Mouse (Mus musculus) heart, adult 9 months (tissue): Measurements from ENCODE around the gene Gnaq.
"Not testable (repeated sequence)": the region's sequence is repeated elsewhere in the genome, so short reads cannot be mapped to it uniquely, and the experiment has no call there.

Experiments used
- DNase-seq, 2 experiments: peaks; one replicate each; pipeline ENCODE4 v3.0.0; 2022; ENCODE audit warnings: low spot score in 2 of 2

Gnaq gene

DNA sequence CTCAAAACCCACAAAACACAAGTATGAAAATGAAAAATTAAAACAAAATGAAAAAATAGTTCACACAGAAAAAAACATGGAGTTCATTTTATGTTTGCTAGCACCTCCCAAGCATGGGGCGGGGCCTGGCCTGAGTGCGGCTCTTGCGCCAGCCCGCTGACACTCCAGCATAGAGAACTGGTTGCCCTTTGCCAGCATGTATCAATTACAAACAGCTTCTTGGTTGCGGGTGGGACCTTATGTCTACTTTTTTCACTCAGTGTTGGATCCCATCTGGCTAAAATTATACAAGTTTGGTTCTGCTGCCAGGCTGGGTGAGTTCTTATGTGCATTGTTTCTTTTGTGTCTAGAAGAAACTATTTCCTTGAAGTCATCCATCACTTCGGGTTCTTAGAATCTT lies 14.8 kb downstream of the Gnaq start:
- DNase-seq, result no peak

DNA sequence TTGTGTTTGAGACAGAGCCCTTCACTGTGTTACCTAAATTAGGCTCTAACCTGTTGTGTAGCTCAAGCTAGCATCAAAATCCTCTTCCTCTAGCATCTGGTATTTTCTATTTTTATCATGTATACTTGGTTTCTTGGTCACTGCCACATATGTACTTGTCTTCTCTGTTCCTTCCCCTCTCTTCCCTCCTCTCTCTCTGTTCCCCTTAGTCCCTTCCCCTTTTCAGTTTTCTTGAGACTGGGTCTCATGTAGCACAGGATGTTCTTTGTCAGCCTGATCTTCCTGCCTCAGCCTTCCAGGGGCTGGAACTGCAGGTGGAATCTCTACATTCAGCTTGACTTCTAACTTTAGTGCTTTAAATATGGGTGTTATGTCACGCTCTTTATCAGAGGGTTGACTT lies 16.5 kb downstream of the Gnaq start:
- no peak for DNase-seq

DNA sequence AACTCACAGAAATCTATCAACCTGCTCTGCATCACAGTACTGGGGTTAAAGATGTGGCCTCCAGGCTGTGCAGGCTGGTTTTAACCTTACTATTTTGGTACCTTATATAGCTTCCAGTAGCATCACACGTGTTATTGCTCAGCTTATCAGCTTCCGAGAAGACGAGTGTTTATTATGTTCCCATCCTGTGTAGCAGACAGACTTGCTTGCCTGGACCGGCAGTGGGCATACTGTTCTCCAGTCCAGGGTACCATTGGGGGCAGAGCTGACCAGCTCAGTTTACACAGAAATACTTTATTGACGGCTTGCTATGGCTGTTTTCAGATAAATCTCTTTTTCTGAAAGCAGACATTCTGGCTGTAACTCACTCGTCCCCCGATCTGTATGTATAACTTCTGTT lies 17.7 kb downstream of the Gnaq start:
- DNase-seq, result no peak

DNA sequence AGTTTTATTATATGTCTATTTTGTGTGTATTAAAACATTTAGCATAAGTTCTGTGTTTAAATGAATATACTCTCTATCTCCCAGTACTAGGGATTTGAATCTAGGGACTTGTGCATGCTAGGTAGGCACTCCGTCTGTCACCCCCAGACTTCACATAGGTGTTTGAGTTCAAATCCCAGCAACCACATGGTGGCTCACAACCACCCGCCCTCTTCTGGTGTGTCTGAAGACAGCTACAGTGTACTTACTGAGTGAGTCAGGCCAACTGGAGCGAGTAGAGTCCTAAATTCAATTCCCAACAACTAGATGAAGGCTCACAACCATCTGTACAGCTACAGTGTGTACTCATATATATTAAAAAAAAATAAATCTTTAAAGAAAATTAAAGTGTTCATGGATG lies 21.2 kb downstream of the Gnaq start:
- DNase-seq, result no peak

DNA sequence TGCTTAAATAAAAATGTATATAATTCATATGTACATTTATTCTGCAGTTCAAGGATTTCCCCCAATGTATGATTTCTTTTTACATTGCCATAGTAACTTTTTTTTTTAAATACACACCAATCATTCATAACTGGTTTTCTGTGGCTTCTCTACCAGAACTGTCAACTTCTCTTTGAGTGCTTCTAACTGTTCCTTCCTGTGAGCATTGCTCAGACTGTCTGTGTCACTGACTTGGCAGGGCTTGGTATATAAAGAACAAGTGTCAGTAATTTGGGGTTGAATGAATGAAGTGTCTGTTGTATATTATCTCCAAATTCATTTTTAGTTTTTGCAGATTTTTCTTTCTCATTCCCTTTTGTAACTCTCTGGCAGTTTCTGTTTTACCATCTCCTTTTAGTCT lies 21.8 kb downstream of the Gnaq start:
- no peak for DNase-seq

DNA sequence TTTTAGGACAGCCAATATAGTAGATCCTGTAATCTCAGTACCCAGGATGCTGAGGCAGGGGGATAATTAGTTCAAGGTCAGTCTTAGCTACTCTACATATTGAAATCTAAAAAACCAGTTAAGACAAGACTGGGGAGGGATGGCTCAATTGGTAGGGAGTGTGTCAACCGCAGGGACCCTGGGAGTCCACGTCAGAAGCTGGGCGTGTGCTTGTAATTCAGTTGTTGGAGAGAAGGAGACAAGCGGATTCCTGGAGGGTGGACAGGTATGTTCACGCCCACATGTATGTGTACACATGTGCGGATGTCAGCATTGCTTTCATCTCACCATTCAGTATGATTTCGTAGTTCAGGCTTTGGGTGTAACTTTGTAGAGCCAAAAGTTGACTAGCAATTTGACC lies 24.5 kb downstream of the Gnaq start:
- DNase-seq, result no peak

DNA sequence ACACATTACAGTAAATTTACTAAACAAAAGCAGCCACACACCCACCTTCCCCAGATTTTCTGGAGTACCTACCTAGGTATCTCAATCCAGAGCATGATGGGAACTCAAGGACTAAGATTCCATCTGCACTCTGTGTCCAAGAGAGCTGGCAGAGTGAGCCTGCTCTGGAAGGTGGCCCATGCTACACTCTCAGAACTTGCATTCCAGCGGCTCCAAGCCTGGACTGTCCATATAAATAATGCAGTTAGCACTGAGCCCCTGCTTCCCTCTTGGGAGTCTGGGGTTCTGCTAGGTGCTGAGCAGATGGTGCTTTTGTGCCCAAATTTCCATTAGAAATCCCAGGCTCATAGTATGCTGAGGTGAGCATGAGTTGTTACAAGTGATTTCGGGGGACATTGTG lies 28.1 kb downstream of the Gnaq start:
- peak in 1 of 2 experiments; percentile 52 for DNase-seq

DNA sequence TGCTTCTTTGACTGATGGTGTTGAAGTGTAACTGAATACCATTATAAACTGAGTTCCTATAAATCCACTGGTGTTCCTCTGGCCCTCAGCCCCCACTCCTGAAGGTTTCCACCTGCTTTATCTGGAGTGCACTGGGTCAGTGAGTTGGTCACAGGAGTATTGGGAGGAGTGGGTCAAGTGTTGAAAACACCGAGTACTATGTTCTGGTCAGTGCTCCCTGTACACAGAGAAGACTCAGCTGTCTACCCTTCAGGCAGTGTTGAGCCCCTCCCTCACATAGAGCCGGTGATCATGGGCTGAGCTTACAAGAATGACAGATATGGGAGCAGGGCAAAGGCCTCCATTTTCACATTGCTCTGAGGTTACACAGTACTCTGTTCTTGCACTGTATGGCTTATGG lies 28.6 kb downstream of the Gnaq start:
- DNase-seq, result no peak

DNA sequence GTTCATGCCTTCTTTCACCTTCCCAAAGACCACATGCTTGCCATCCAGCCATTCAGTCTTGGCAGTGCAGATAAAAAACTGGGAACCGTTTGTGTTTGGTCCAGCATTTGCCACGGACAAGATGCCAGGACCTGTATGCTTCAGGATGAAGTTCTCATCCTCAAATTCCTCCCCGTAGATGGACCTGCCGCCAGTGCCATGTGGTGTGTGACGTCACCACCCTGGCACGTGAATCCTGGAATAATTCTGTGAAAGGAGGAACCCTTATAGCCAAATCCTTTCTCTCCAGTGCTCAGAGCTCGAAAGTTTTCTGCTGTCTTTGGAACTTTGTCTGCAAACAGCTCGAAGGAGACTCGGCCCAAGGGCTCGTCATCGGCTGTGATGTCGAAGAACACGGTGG lies 31.8 kb downstream of the Gnaq start:
- not testable (repeated sequence) for DNase-seq

DNA sequence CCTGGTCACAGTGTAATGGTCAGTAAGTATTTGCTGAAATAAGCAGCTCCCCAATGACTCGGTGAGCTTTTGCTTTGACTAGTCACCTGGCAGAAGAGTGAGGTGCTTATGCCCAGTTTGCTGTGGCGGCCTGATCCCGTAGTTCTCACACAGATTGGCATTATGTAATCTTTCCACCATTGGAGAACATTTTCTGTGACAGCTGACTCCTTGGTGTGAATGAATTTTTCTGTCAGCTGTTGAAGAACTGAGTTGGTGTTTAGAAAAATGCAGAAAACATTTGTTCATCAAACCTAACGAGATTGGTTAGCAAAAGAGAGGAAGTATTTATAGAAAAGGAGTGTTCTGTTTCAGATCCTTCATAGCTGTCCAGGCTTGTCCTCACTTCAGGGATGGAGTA lies 34.6 kb downstream of the Gnaq start:
- no peak for DNase-seq

DNA sequence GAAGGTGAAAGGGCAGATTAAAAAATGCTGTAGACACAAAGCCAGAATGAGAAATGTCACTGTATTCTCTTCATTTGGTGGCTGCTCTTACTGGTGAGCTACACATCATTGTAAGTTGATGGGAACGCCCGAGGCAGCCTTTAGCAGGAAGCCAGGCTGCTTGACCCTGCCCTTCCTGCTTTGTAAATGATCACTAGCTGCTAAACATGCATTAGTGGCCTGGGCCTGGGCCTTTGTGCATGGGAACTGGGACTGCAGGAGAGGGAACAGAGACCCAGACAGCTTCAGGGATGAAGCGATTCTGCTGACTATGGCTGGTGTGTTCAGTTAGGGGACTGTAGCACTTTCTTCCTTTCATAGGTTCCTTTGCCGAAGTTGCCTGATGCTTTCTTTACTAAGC lies 35.6 kb downstream of the Gnaq start:
- peak; percentile 54 to 73 for DNase-seq

DNA sequence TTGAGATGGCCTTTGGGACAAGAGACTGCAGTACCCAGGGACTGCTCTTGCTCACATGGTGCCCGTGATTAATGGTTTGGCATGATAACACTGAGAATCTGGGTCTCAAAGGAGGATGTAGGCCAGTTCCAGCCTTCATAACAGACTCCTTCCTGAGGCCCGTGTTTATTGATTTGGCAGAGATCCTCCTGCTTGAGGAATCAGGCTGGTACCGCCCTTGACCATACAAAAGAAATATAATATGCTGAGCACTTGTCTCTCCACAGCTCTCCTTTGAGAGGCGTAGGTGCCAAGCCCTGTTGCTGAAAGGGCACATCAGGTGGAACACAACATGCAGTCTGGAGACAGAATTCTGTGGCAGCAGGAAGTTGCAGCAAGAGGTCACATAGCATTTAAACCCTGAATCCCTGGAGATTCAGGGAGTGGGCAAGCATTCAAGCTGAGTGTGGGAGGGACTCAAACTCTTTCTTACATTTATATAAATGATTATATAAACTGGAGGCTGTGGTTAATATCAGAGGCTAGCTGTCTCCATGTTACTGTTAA lies 36.1 kb downstream of the Gnaq start:
- peak; percentile 50 to 68 for DNase-seq

DNA sequence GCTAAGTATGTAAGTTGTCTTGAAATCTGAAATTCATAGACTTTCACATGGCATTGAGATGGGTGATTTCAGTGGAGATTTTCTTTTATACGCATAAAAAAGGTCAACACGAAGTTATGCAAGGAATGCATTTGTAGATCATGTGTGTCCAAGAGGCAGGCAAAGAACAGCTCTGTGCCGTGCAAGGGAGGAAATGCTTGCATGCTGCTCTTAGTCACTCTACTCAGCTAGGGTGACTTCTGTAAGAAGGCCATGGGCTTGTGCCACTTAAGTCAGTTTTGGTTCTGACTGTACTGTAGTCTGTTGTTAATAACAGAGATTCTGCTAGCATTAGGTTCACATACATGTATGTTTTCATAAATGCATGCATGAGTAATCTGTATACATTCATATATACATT lies 38.1 kb downstream of the Gnaq start:
- DNase-seq, result no peak

DNA sequence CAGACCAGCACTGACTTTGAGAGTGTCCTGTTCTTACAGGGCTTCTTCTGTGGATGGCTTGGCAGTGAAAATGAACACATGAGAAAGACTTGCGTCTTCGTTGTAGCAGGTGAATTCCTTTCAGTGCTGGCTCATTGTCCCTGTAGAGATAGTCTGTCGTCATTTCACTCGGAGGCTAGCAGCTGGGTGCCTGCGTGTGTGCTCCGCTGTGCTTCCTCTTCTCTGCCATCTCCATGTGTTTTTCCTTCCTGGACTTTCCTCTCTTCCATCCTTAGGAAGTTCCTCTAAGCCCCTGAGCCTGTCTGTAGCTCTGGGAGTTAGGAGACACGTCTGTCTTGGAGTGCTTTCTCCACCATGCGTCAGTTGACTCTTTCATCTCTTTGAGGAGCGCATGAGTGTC lies 41.1 kb downstream of the Gnaq start:
- no peak for DNase-seq

DNA sequence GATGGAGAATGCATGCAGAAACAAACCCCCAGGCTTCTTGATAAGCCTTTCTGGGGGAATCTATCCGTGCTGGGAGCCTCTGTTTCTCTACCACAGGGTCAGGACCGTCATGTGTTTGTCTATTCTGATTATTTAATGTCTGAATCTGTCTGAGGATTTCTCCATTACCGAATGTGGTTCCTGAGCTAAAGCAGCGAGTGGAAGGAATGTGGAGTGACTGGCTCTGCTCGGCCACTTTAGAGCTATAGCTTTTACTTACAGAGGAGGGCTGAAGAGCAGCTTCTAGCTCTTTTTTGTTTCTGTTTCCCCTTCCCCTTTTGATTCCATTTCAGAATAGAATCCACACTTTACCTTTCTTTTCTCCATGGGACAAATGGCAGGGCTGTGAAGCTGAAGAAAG lies 43.8 kb downstream of the Gnaq start:
- no peak for DNase-seq

DNA sequence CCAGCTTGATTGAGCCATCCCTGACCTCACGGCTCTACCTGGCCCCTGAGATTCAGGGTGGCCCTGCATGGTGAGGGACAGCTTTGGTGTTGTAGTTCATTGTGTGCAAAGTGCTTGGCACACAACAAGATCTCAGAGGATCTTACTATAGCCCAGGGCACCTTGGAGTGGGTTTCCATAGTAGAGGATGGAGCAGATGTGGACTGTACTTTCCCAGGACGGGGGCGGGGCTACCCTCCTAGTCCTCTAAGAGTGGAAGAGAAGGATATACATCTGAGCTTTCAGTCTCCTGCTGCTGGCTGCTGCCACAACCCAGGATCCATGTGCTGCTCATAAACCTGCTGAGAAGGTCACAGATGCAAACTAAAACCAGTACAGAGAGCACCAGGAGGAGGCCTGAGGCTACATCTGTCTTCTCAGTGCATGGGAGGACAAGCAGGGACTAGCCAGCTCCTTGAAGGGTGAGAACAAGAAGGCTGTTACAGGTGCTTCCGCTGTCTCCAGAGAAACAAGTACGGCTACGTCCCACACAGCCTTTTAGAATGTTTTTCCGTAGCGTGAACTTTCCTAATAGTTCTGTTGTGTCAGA lies 44.6 kb downstream of the Gnaq start:
- DNase-seq, result no peak

DNA sequence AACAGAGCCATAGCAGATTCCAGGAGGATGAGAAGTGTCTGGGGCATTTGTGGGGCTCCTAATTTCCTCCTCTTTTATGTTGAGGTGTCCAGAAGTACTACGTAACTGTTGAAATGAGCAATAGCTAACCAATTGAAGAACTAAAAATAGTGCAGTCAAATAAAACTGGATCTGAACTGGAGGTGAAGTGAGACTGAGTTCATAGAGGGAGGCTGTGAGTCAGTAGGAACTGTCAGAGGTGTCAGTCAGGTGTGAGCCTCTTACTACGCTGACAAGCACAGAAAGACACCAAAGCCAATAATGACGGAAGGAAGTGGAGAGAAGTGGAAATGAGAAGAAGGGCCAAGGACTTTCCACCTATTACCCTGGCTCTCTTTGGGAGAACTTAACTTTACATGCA lies 48.6 kb downstream of the Gnaq start:
- DNase-seq, result no peak

DNA sequence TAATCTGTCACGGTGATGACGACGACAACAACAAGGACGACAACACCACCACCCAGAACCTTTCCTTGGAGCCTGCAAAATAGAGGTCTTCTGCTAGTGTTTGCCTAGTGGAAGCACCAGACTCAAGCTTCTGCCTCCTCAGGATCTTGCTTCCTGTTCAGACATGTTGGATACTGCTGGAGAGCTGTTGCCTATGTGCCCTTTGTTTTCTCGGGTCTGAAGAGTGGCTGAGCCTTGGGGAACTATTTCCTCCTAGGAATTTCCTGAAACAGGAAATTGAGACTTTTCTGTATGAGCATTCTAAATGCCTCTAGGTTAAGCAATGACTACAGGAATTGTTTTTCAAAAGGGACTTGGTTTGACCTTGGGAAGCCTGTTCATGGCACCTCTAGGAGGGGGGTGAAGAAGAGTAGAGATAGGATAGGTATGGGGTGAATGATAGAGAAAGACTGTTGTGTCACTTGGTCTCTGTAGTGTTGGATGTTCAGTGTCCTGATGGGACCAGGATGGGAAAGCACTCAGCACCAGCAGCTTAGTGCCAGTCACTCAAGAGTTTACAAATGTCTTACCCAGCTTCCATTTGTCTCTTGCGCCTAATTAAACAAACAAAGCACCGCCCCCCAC lies 49.3 kb downstream of the Gnaq start:
- peak; percentile 20 to 45 for DNase-seq

DNA sequence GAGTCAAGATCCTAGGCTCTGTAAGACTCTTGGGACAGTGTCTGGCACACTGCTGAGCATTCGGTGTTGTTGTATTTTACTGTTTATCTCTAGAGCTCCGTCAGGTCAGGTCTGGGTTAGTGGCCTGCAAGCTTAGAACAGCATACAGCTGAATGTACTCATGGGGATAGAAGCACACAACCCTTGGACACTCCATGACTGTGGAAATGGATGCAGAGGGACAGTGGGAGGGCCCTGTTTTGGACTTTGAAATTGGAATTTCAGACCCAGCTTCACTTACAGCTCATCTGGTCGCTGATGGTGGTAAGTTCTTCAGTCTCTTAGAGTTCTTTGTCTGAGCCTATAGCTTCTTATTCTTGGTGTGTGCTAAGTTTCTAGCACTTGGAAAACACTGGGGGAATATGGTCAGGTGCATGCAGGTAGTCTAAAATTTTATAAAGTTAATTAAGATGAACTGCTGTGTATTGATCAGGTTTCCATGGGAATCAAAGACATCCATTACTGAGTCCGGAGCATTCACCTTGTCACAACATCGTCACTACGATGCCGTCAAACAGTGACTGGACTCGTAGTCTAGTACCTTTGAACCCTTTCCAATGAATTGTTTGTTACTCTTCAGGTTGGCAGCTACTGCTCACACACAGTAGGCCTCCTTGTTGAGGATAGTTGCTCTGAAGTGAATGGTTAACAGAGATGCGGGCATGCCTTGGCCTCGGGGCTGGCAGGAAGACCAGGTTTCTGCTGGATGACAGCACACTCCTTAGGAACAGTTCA lies 51.1 kb downstream of the Gnaq start:
- no peak for DNase-seq

DNA sequence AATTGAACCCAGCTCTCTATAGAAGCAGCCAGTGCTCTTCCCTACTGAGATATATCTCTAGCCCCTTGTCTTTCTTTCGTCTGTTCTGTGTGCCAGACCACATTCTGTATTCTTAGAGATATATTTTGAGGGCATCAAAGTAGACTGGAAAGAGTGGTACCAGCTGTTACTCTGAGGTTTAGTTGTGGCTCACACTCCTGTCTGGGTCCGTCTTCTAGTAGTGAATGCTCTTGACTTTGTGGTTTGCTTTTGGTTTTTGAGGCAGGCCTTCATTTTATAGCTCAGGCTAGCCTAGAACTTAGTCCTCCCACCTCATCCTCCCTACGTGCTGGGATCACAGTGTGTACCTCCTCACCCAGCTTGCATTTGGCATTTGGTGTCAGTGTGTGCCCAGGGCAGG lies 54.4 kb downstream of the Gnaq start:
- no peak for DNase-seq

DNA sequence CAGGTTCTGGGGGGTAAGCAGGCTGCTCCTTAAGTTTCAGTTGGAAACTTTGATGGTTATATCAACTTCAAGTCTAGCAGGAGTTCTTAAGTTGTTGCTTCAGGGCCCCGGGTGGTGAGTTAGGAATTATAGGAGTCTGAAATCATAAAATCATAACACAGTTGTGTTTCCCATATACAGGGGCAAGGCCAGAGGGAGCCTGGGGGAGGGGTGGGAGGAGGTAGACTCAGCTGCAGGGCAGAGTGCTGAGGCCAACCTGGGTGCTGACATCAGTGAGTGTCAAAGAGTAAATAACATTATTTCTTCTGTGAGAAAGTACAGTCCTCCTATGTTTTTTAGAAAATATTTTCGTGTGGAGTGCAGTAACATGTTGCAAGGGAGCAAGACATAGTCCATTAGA lies 55.3 kb downstream of the Gnaq start:
- DNase-seq, result no peak

DNA sequence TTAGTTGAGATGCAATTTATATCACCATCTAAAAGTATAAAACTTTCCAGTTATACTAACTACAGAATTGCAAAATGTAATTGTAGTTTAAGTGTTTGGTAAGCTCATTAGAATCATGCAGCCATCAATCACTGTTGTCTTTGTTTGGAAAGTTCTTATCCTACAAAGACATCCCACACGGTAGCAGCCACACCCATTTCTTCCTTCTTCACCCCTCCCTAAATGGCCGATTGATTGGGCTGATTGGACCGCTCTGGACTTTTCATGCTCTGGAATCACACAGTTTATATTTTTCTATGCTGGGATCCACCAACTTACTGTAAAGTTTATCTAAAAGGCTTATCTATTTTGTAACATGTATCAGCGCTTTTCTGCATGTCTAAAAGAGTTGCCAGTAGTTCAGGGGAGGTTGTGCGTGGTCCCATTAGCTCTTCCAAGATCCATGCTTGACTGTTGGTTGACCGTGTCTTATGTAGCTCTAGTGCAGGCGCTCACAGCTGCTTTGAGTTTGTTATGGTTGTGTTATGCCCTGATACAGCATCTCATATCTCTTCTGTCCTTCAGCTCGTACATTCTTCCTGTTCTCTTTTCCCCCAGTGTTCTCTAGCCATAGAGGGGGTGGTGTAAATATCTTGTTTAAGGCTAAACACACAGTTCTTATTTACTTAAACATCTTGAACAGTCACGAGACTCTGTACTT lies 56.6 kb downstream of the Gnaq start:
- no peak for DNase-seq

DNA sequence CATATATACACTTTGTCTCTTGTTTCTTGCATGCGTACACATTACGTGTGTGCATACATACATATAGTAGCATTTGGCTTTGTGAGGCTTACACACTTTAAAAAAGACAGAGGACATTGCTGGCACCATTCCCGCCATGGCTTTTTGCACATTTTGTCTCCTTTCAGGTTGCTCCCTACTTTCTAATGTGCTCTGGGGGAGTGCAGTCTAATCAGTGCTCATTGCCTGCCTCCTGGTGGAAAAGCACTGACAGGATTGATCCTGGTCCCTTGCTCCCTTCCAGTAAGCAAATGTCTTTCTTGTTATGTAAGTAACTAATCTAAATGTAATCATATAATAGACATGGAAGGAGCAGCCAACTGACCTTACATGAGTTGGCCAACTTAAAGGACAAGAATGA lies 65.5 kb downstream of the Gnaq start:
- no peak for DNase-seq
